Mouse (Mus musculus): ENCODE results near the gene Pde3a. TPM values are rescaled to one million over a fixed set of nuclear protein-coding genes. Genes with fewer than 3 reads are reported as not detected.
A peak's percentile ranks its signal among the peaks of the same experiment; 100 is the strongest.

The Pde3a gene
- polyA plus RNA-seq, 1 experiment: 3.9 TPM

DNA sequence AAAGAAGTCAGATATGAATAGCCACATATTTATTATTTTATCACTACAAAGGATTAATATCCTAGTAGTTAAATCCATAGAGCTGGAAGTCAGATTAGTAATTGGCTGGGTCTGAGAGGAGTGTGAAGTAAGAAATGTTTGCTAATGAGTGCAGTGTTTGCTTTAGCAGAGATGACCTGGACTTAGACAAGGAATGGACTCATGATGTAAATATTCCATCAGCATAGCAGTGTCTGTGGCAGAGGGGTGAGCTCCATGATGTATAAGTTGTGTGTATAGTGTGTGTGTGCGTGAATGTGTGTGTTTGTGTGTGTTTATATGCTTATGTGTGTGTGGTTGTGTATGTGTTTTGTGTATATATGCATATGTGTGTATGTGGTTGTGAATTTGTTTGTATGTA is 7.3 kb upstream of the Pde3a start:
- Histone ChIP-seq H3K4me3 (replicated peaks) (no peak overlapping the region), H3K9me3 (no peaks in the 10 kb centered on the region), H3K36me3 (replicated peaks; ENCODE audit: low read length) (peaks cover 10% of the 10 kb centered on the region), H3K4me1 (peaks cover 6% of the 10 kb centered on the region; the same call in 1 of the 2 replicates), H3K27me3 (replicated peaks) (no peaks in the 10 kb centered on the region)
- TF ChIP-seq FLI1 (IDR thresholded peaks at IDR 0.05; ENCODE audit: low read length) (no peak), GATA1 (IDR thresholded peaks at IDR 0.05; ENCODE audit: borderline replicate concordance, low read length) (no peak)

DNA sequence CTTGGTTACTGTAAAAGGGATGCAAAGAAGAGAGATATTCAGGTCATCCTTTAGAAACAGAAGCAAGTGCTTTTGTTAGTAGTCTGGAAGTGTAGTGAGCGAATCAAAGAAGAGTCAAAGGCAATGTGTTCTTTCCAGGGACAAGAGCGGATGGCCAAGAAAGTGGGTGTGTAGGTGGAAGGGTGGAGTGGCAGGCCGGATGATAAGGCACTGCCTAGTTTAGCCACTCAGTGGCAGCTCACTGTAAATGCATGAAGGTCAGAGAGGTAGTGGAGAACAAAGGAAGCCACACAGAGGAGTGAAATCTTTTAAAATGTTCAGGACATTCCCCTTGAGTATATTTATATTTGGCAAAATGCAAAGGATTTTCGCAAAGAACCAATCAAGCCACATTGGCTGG is 4.0 kb upstream of the Pde3a start:
- TF ChIP-seq GATA1 (IDR thresholded peaks at IDR 0.05; ENCODE audit: borderline replicate concordance, low read length) (no peak), FLI1 (IDR thresholded peaks at IDR 0.05; ENCODE audit: low read length) (no peak)
- Histone ChIP-seq H3K36me3 (replicated peaks; ENCODE audit: low read length) (peaks cover 16% of the 10 kb centered on the region), H3K9me3 (no peaks in the 10 kb centered on the region), H3K27me3 (replicated peaks) (peaks cover 9% of the 10 kb centered on the region), H3K4me1 (peaks cover 28% of the 10 kb centered on the region), H3K4me3 (replicated peaks) (no peak overlapping the region)

DNA sequence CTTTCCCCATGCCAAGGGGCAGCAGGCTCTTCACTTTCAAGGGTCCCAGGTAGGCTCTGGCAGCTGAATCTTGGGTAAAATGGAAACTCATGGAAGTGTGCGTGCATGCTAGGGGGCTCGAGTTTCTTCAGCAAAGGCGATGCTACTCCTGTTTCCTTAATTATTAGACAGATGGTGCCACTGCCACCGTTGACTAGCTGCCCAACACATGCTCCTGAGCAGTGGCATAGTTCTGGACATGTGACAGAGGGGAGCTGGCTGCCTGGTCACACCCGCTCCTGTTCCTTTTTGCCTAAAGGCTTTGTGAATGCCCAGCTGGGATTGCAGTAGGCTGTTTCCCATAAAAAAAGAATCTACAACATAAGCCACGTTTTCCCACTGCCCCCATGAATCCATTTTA is 2.7 kb upstream of the Pde3a start:
- H3K4me3 ChIP-seq (replicated peaks): no peak overlapping the region
- TF ChIP-seq GATA1 (IDR thresholded peaks at IDR 0.05; ENCODE audit: borderline replicate concordance, low read length) (no peak), FLI1 (IDR thresholded peaks at IDR 0.05; ENCODE audit: low read length) (no peak)

DNA sequence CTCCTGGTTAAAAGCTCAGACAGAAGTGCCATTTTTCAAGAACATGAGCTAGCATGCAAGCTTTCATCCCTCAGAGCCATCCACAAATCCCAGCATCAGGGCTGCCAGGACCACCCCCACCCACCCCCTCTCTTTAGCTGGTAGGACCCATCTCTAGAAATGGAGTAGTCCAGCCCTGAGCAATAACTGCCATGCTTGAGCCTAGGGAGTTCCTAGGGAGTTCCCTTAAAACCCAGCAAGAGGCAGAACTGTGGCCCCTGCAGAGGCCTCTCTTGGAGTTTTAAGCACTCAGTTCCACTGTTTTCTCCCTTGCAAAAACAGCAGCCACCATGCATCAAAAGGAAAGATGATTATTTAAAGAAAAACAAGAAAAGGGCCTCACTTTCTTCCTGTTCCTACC is 988 bp upstream of the Pde3a start:
- H3K4me3 ChIP-seq (replicated peaks): peak overlapping the region; percentile 97
- TF ChIP-seq FLI1 (IDR thresholded peaks at IDR 0.05; ENCODE audit: low read length) (no peak), GATA1 (IDR thresholded peaks at IDR 0.05; ENCODE audit: borderline replicate concordance, low read length) (no peak)
- peaks cover 46% of the 10 kb centered on the region for H3K4me1 ChIP-seq
- H3K9me3 ChIP-seq: no peaks in the 10 kb centered on the region
- H3K36me3 ChIP-seq (replicated peaks; ENCODE audit: low read length): peaks cover 16% of the 10 kb centered on the region
- H3K27me3 ChIP-seq (replicated peaks): peaks cover 17% of the 10 kb centered on the region

More for the DNA sequence above, 2.7 kb upstream of the Pde3a start:
- Histone ChIP-seq H3K27me3 (replicated peaks) (peaks cover 17% of the 10 kb centered on the region), H3K36me3 (replicated peaks; ENCODE audit: low read length) (peaks cover 16% of the 10 kb centered on the region), H3K4me1 (peaks cover 37% of the 10 kb centered on the region), H3K9me3 (no peaks in the 10 kb centered on the region)

DNA sequence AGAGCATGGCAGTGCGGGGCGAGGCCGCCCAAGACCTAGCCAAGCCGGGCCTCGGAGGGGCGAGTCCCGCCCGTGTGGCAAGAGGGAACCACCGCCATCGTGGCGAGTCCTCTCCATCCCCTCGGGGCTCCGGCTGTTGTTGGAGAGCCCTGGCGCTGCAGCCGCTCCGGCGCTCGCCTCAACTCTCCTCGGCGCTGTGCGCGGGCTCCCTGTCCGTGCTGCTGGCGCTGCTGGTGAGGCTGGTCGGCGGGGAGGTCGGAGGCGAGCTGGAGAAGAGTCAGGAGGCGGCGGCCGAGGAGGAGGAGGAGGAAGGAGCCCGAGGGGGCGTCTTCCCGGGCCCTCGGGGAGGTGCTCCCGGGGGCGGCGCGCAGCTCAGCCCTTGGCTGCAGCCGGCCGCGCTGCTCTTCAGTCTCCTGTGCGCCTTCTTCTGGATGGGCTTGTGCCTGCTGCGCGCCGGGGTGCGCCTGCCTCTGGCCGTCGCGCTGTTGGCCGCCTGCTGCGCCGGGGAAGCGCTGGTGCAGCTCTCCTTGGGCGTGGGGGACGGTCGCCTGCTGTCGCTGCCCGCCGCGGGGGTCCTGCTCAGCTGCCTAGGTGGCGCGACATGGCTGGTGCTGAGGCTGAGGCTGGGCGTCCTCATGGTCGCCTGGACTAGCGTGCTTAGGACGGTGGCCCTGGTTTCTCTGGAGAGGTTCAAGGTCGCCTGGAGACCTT is 671 bp downstream of the Pde3a start:
- peaks cover 52% of the 10 kb centered on the region for H3K4me1 ChIP-seq
- peak overlapping the region; percentile 97 for H3K4me3 ChIP-seq (replicated peaks)
- no peaks in the 10 kb centered on the region for H3K9me3 ChIP-seq
- peaks cover 16% of the 10 kb centered on the region for H3K36me3 ChIP-seq (replicated peaks; ENCODE audit: low read length)
- H3K27me3 ChIP-seq (replicated peaks): peaks cover 17% of the 10 kb centered on the region
- TF ChIP-seq GATA1 (IDR thresholded peaks at IDR 0.05; ENCODE audit: borderline replicate concordance, low read length) (no peak), FLI1 (IDR thresholded peaks at IDR 0.05; ENCODE audit: low read length) (no peak)

DNA sequence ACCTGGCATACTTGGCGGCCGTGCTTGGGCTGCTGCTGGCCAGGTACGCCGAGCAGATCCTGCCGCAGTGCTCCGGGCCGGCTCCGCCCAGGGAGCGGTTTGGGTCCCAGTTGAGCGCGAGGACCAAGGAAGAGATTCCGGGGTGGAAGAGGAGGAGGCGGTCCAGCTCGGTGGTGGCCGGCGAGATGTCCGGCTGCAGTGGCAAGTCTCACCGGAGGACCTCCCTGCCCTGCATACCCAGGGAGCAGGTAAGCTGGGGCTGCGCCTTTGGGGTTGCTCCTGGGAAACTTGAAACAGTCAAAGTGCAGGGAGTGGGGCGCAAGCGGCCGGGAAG is 1.2 kb downstream of the Pde3a start:
- TF ChIP-seq FLI1 (IDR thresholded peaks at IDR 0.05; ENCODE audit: low read length): no peak
- TF ChIP-seq GATA1 (IDR thresholded peaks at IDR 0.05; ENCODE audit: borderline replicate concordance, low read length): no peak
- Histone ChIP-seq H3K9me3 (no peaks in the 10 kb centered on the region), H3K36me3 (replicated peaks; ENCODE audit: low read length) (peaks cover 16% of the 10 kb centered on the region), H3K4me3 (replicated peaks) (peak overlapping the region; percentile 97), H3K4me1 (peaks cover 56% of the 10 kb centered on the region), H3K27me3 (replicated peaks) (peaks cover 17% of the 10 kb centered on the region)

DNA sequence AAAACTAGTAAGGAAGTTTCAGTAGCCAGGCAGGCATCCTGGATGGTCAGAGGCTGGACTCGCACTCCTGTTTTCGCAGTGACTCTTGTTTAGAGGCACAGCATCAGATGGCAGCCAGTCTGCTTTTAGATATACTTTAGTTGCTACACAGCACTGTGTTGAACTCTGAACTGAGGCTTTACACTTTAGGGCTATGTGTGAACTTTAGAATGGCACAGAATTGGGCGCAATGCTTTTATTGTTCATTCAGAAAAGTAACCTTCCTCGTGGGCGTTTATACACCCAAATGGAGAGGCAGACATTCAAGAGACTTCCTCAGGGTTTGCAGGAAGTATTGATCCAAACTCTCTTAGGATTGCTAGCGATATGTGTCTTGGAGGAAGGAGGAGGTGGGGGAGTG is 1.9 kb downstream of the Pde3a start:
- Histone ChIP-seq H3K9me3 (no peaks in the 10 kb centered on the region), H3K4me3 (replicated peaks) (peak overlapping the region; percentile 97), H3K4me1 (peaks cover 60% of the 10 kb centered on the region), H3K27me3 (replicated peaks) (peaks cover 17% of the 10 kb centered on the region), H3K36me3 (replicated peaks; ENCODE audit: low read length) (peaks cover 14% of the 10 kb centered on the region)
- no peak for TF ChIP-seq GATA1 (IDR thresholded peaks at IDR 0.05; ENCODE audit: borderline replicate concordance, low read length)
- TF ChIP-seq FLI1 (IDR thresholded peaks at IDR 0.05; ENCODE audit: low read length): no peak

DNA sequence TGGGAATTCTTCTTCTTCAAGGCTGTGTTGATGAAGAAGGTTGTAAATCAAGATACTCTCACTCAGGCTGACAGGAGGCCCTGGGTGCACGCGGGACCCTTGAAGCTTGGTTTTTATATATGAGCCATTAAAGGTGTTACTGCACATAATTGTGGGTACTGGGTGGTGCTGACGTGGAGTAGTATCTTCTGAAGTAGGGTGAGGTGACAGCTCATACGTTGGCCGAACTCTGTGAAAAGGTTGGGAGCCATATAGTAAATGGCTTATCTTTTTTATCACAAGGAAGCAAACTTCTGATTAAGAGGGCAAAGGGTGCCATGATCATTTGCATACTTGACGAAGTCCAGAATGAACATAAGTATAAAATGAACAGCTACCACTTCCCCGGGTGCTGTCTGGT is 3.5 kb downstream of the Pde3a start:
- H3K27me3 ChIP-seq (replicated peaks): peaks cover 17% of the 10 kb centered on the region
- peak overlapping the region; percentile 80 for H3K4me3 ChIP-seq (replicated peaks)
- peaks cover 61% of the 10 kb centered on the region for H3K4me1 ChIP-seq
- TF ChIP-seq GATA1 (IDR thresholded peaks at IDR 0.05; ENCODE audit: borderline replicate concordance, low read length) (no peak), FLI1 (IDR thresholded peaks at IDR 0.05; ENCODE audit: low read length) (no peak)
- H3K36me3 ChIP-seq (replicated peaks; ENCODE audit: low read length): no peaks in the 10 kb centered on the region
- H3K9me3 ChIP-seq: no peaks in the 10 kb centered on the region

DNA sequence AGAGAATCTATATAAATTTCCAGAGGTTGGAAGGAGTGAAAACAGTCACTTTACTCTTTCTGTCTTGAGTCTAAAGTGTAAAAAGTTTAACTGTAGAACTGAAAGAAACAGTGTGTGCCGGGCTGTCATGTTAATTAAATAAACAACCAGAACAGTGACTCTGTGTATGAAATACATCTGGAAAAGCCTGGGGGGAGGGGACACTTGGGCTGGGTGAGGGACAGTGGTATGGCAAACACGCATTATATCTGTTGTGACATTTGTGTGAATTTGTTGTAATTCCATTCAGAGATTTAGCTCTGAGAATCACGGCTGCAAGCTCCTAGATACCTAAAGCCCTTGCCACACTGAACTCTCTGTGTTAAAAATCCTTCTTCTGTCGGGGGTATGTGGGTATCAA is 5.9 kb downstream of the Pde3a start:
- peaks cover 71% of the 10 kb centered on the region for H3K4me1 ChIP-seq
- peaks cover 10% of the 10 kb centered on the region for H3K27me3 ChIP-seq (replicated peaks)
- no peak for TF ChIP-seq GATA1 (IDR thresholded peaks at IDR 0.05; ENCODE audit: borderline replicate concordance, low read length)
- no peak for TF ChIP-seq FLI1 (IDR thresholded peaks at IDR 0.05; ENCODE audit: low read length)

DNA sequence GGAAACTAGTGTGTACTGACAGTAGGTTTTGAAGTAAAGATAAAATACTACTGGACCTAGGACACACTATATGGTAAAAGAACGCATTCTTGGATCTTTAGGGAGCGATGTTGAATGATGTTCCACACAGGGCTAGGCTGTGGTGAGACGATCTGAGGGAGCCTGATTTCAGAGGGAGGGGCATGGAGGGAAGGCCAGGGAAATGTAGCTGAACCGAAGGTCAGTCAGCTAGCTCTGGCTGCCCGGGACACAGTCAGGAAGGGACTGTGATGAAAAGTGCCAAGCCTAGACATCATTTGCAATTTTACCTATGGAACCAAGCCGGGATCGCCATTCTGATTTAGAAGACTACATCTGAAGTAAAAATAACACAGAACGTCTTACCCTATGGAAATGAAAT is 7.8 kb downstream of the Pde3a start:
- Histone ChIP-seq H3K36me3 (replicated peaks; ENCODE audit: low read length) (no peaks in the 10 kb centered on the region), H3K4me1 (peaks cover 77% of the 10 kb centered on the region), H3K4me3 (replicated peaks) (peak overlapping the region; percentile 62), H3K9me3 (no peaks in the 10 kb centered on the region), H3K27me3 (replicated peaks) (no peaks in the 10 kb centered on the region)
- no peak for TF ChIP-seq FLI1 (IDR thresholded peaks at IDR 0.05; ENCODE audit: low read length)
- TF ChIP-seq GATA1 (IDR thresholded peaks at IDR 0.05; ENCODE audit: borderline replicate concordance, low read length): no peak

More for the DNA sequence above, 5.9 kb downstream of the Pde3a start:
- no peaks in the 10 kb centered on the region for H3K36me3 ChIP-seq (replicated peaks; ENCODE audit: low read length)
- H3K4me3 ChIP-seq (replicated peaks): no peak overlapping the region
- no peaks in the 10 kb centered on the region for H3K9me3 ChIP-seq
